Mouse (Mus musculus): Measurements from ENCODE around the gene Gpam. TPM values are rescaled to one million over a fixed set of nuclear protein-coding genes. Genes with fewer than 3 reads are reported as not detected.

Gpam gene
- polyA plus RNA-seq, 1 experiment from 2014 or later: 19.0 TPM

- Histone ChIP-seq H3K27ac (peak overlapping the region; percentile 88), H3K4me3 (replicated peaks) (peak overlapping the region; percentile 95), H3K9ac (peak overlapping the region; percentile 87), H3K9me3 (replicated peaks) (no peaks in the 10 kb centered on the region), H3K27me3 (no peaks in the 10 kb centered on the region), H3K4me2 (peak overlapping the region; percentile 84), H3K36me3 (peaks cover 17% of the 10 kb centered on the region), H3K4me1 (peaks cover 21% of the 10 kb centered on the region)
- under 1% methylated on average over 30 of the region's 30 CpGs for WGBS
- peak; percentile 76 for ATAC-seq (replicated peaks; ENCODE audit: low FRiP score)
These were observed 28.4 kb downstream of the Gpam start for GRCm38 (mm10) chr19:55098409-55099183.

GRCm38 (mm10) chr19:55097396-55097967 is 29.6 kb downstream of the Gpam start:
- H3K27ac ChIP-seq: no peak overlapping the region; the same call in 1 of the 2 replicates
- no peaks in the 10 kb centered on the region for H3K27me3 ChIP-seq
- ATAC-seq (replicated peaks; ENCODE audit: low FRiP score): no peak
- peaks cover 25% of the 10 kb centered on the region for H3K36me3 ChIP-seq
- H3K4me1 ChIP-seq: peaks cover 21% of the 10 kb centered on the region
- no peak overlapping the region for H3K4me3 ChIP-seq (replicated peaks)
- 58% methylated on average over 9 of the region's 9 CpGs for WGBS
- H3K9me3 ChIP-seq (replicated peaks): no peaks in the 10 kb centered on the region
- H3K4me2 ChIP-seq: peak overlapping the region; percentile 84; the same call in 1 of the 2 replicates
- no peak overlapping the region for H3K9ac ChIP-seq

GRCm38 (mm10) chr19:55096666-55097065 is 30.4 kb downstream of the Gpam start:
- Histone ChIP-seq H3K27ac (no peak overlapping the region), H3K9ac (no peak overlapping the region), H3K36me3 (peaks cover 30% of the 10 kb centered on the region), H3K4me1 (peaks cover 21% of the 10 kb centered on the region), H3K4me3 (replicated peaks) (no peak overlapping the region), H3K27me3 (no peaks in the 10 kb centered on the region), H3K4me2 (no peak overlapping the region), H3K9me3 (replicated peaks) (no peaks in the 10 kb centered on the region)
- WGBS: 43% methylated on average over 4 of the region's 4 CpGs
- ATAC-seq (replicated peaks; ENCODE audit: low FRiP score): no peak

GRCm38 (mm10) chr19:55095547-55095946 is 31.5 kb downstream of the Gpam start:
- WGBS: 88% methylated on average over 7 of the region's 7 CpGs
- Histone ChIP-seq H3K27ac (no peak overlapping the region), H3K4me3 (replicated peaks) (no peak overlapping the region), H3K9me3 (replicated peaks) (no peaks in the 10 kb centered on the region), H3K4me2 (no peak overlapping the region), H3K4me1 (peaks cover 21% of the 10 kb centered on the region), H3K27me3 (no peaks in the 10 kb centered on the region), H3K36me3 (peaks cover 39% of the 10 kb centered on the region), H3K9ac (no peak overlapping the region)
- ATAC-seq (replicated peaks; ENCODE audit: low FRiP score): no peak

- no peak for ATAC-seq (replicated peaks; ENCODE audit: low FRiP score)
- Histone ChIP-seq H3K36me3 (peaks cover 76% of the 10 kb centered on the region), H3K27me3 (no peaks in the 10 kb centered on the region), H3K4me2 (no peak overlapping the region), H3K9ac (no peak overlapping the region), H3K4me1 (no peaks in the 10 kb centered on the region), H3K4me3 (replicated peaks) (no peak overlapping the region), H3K9me3 (replicated peaks) (no peaks in the 10 kb centered on the region), H3K27ac (no peak overlapping the region)
- 76% methylated on average over 17 of the region's 17 CpGs for WGBS
These were observed 35.2 kb downstream of the Gpam start for GRCm38 (mm10) chr19:55091602-55092413.

GRCm38 (mm10) chr19:55090885-55091284 is 36.2 kb downstream of the Gpam start:
- ATAC-seq (replicated peaks; ENCODE audit: low FRiP score): no peak
- H3K4me1 ChIP-seq: no peaks in the 10 kb centered on the region
- H3K36me3 ChIP-seq: peaks cover 85% of the 10 kb centered on the region

GRCm38 (mm10) chr19:55090142-55090541 is 36.9 kb downstream of the Gpam start:
- peaks cover 85% of the 10 kb centered on the region for H3K36me3 ChIP-seq
- H3K27ac ChIP-seq: no peak overlapping the region
- H3K4me2 ChIP-seq: no peak overlapping the region

More at GRCm38 (mm10) chr19:55090885-55091284, 36.2 kb downstream of the Gpam start:
- H3K9me3 ChIP-seq (replicated peaks): no peaks in the 10 kb centered on the region
- WGBS: 90% methylated on average over 12 of the region's 12 CpGs
- no peak overlapping the region for H3K9ac ChIP-seq
- H3K4me3 ChIP-seq (replicated peaks): no peak overlapping the region
- H3K4me2 ChIP-seq: no peak overlapping the region
- no peaks in the 10 kb centered on the region for H3K27me3 ChIP-seq
- no peak overlapping the region for H3K27ac ChIP-seq

GRCm38 (mm10) chr19:55087776-55088175 is 39.3 kb downstream of the Gpam start:
- no peak overlapping the region for H3K4me2 ChIP-seq
- peaks cover 92% of the 10 kb centered on the region for H3K36me3 ChIP-seq
- no peak overlapping the region for H3K27ac ChIP-seq
- no peak overlapping the region for H3K4me3 ChIP-seq (replicated peaks)
- no peak overlapping the region for H3K9ac ChIP-seq
- no peak for ATAC-seq (replicated peaks; ENCODE audit: low FRiP score)
- H3K27me3 ChIP-seq: no peaks in the 10 kb centered on the region
- H3K9me3 ChIP-seq (replicated peaks): no peaks in the 10 kb centered on the region
- 82% methylated on average over 8 of the region's 8 CpGs for WGBS
- no peaks in the 10 kb centered on the region for H3K4me1 ChIP-seq

More at GRCm38 (mm10) chr19:55090142-55090541, 36.9 kb downstream of the Gpam start:
- WGBS: 91% methylated on average over 7 of the region's 7 CpGs
- H3K27me3 ChIP-seq: no peaks in the 10 kb centered on the region
- H3K4me1 ChIP-seq: no peaks in the 10 kb centered on the region
- H3K4me3 ChIP-seq (replicated peaks): no peak overlapping the region
- no peak overlapping the region for H3K9ac ChIP-seq
- no peak for ATAC-seq (replicated peaks; ENCODE audit: low FRiP score)
- no peaks in the 10 kb centered on the region for H3K9me3 ChIP-seq (replicated peaks)

GRCm38 (mm10) chr19:55085857-55086185 is 41.2 kb downstream of the Gpam start:
- Histone ChIP-seq H3K4me2 (no peak overlapping the region), H3K9me3 (replicated peaks) (no peaks in the 10 kb centered on the region), H3K27me3 (no peaks in the 10 kb centered on the region), H3K36me3 (peaks cover 98% of the 10 kb centered on the region), H3K9ac (no peak overlapping the region), H3K4me1 (no peaks in the 10 kb centered on the region), H3K27ac (no peak overlapping the region), H3K4me3 (replicated peaks) (no peak overlapping the region)
- no peak for ATAC-seq (replicated peaks; ENCODE audit: low FRiP score)
- WGBS: 93% methylated on average over 7 of the region's 7 CpGs

- Histone ChIP-seq H3K27ac (no peak overlapping the region), H3K27me3 (no peaks in the 10 kb centered on the region), H3K9ac (no peak overlapping the region), H3K4me1 (no peaks in the 10 kb centered on the region), H3K4me3 (replicated peaks) (no peak overlapping the region), H3K36me3 (peaks cover 97% of the 10 kb centered on the region), H3K9me3 (replicated peaks) (no peaks in the 10 kb centered on the region), H3K4me2 (no peak overlapping the region)
- 83% methylated on average over 4 of the region's 4 CpGs for WGBS
- no peak for ATAC-seq (replicated peaks; ENCODE audit: low FRiP score)
These were observed 41.8 kb downstream of the Gpam start for GRCm38 (mm10) chr19:55084971-55085856.

- no peak overlapping the region for H3K4me3 ChIP-seq (replicated peaks)
- no peak overlapping the region for H3K9ac ChIP-seq
- H3K4me1 ChIP-seq: no peaks in the 10 kb centered on the region
- no peaks in the 10 kb centered on the region for H3K9me3 ChIP-seq (replicated peaks)
- WGBS: 81% methylated on average over 8 of the region's 8 CpGs
- H3K36me3 ChIP-seq: peaks cover 97% of the 10 kb centered on the region
- no peaks in the 10 kb centered on the region for H3K27me3 ChIP-seq
- no peak overlapping the region for H3K4me2 ChIP-seq
- H3K27ac ChIP-seq: no peak overlapping the region
- no peak for ATAC-seq (replicated peaks; ENCODE audit: low FRiP score)
These were observed 50.2 kb downstream of the Gpam start for GRCm38 (mm10) chr19:55076822-55077221.

All from kidney, embryonic 15.5 days (tissue).